Mouse (Mus musculus): ENCODE results near the gene Hecw2. TPM values are rescaled to one million over a fixed set of nuclear protein-coding genes. Genes with fewer than 3 reads are reported as not detected.

Hecw2 gene
- polyA plus RNA-seq, 1 experiment from 2014 or later: 2.6 TPM

DNA sequence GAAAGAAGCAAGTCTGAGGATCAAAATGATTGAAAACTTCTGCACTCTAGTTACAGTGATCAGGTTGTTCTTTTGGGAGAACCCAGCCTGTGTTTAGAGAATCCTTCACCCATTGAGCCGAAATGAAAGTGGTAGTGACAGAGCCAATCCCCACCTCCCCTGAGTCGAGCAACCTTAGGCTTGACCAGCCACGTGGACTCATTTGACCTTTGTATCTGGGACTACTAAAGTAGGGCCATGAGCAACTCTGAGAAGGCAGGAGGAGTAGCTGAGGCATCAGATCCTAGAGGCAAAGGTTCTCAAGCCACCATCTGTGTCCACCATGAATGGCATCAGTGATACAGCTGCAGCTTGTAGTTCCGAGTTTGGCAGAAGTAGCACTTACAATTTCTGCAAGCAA, 399.4 kb downstream of the Hecw2 start:
- WGBS: 82% methylated on average over 4 of the region's 4 CpGs
- Histone ChIP-seq H3K4me1 (no peaks in the 10 kb centered on the region), H3K4me3 (no peak overlapping the region), H3K36me3 (no peaks in the 10 kb centered on the region), H3K9me3 (replicated peaks) (no peaks in the 10 kb centered on the region), H3K27ac (replicated peaks) (no peak overlapping the region), H3K27me3 (ENCODE audit: low read depth, poor library complexity, severe bottlenecking) (no peaks in the 10 kb centered on the region)
- no peak for DNase-seq (ENCODE audit: low spot score)

DNA sequence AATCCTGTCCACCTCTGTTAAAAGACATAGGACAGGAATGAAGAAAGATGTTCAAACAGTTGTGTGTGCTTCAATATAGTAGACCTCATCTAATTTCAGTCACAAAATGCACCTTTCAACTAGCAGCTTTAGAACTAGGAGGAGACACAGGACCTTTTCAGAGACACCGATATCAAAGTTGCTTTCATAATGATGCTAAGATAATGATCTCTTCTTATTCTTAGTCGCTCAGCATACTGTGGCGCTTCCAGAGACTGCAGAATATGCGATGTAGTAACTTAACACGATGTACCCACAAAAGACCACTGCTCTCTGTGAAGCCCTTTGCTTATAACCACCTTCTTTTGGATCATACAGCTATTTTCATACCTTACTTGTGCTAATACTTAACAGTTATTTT, 399.9 kb downstream of the Hecw2 start:
- Histone ChIP-seq H3K36me3 (no peaks in the 10 kb centered on the region), H3K27me3 (ENCODE audit: low read depth, poor library complexity, severe bottlenecking) (no peaks in the 10 kb centered on the region), H3K4me3 (no peak overlapping the region), H3K27ac (replicated peaks) (no peak overlapping the region), H3K4me1 (no peaks in the 10 kb centered on the region), H3K9me3 (replicated peaks) (no peaks in the 10 kb centered on the region)
- no peak for DNase-seq (ENCODE audit: low spot score)
- WGBS: 93% methylated on average over 5 of the region's 5 CpGs

DNA sequence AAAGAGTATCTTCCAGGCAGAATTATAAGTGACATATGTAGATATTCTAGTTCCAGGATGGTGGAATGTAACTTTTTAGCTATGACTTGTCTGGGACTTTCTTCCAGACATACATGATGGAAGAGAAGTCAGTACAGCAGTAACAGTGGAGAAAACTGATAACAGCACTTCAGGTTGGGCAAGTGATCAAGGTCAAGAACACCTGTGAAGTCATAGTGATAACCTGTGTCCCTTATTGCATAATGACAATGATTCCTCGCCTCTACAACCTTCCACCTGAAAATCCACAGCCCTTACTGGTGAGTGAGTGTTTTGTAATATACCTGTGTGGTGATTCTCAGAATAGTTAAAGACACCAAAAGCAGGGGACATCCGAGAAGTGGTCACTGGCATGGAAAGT, 400.7 kb downstream of the Hecw2 start:
- no peak overlapping the region for H3K4me3 ChIP-seq
- no peaks in the 10 kb centered on the region for H3K36me3 ChIP-seq
- no peaks in the 10 kb centered on the region for H3K4me1 ChIP-seq
- no peak overlapping the region for H3K27ac ChIP-seq (replicated peaks)
- H3K27me3 ChIP-seq (ENCODE audit: low read depth, poor library complexity, severe bottlenecking): no peaks in the 10 kb centered on the region
- WGBS: 83% methylated on average over 2 of the region's 2 CpGs
- no peak for DNase-seq (ENCODE audit: low spot score)
- H3K9me3 ChIP-seq (replicated peaks): no peaks in the 10 kb centered on the region

- Histone ChIP-seq H3K4me3 (no peak overlapping the region), H3K36me3 (no peaks in the 10 kb centered on the region), H3K27ac (replicated peaks) (no peak overlapping the region), H3K9me3 (replicated peaks) (no peaks in the 10 kb centered on the region), H3K4me1 (no peaks in the 10 kb centered on the region), H3K27me3 (ENCODE audit: low read depth, poor library complexity, severe bottlenecking) (no peaks in the 10 kb centered on the region)
- no peak for DNase-seq (ENCODE audit: low spot score)
- 83% methylated on average over 2 of the region's 2 CpGs for WGBS
Measured at GRCm38 (mm10) chr1:53791343-53791742, 403.6 kb downstream of the Hecw2 start.

DNA sequence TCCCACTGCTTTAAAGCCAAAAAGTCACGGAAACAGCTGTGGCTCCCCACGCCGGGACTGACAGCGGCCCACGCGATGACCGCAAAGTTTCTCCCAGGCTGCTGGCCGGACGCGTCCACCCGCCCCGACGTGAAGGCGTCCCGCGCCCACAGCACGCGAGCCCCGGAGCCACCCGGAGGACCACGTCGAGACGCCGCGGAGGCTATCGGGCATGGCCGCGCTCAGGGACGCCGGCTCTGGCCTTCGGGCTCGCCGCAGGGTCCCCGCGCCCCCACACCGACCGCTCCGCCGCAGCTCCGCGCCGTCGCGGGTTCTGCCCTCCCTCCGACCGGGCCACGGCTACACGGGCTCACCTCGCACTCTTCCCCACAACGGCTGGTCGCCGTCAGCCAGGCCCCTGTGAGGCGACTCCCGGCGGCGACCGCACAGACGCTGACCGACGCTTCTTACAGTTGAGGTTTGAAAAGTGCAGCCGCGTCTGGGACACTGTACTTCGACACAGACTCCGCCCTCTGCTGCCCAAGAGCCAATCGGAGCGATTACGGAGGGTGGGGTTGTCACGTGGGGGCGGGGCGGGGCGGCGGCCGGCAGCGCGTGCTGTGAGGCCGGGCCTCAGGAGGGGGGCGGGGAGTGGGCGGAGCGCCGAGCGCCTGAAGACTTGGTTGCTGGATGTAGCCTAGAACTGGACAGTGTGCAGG, 410.1 kb downstream of the Hecw2 start, which contains the start of gene Stk17b:
TSS of gene Stk17b (minus strand) at position 504 of the 698 bp plus-strand sequence.
- 0% methylated on average over 81 of the region's 81 CpGs for WGBS
- DNase-seq (ENCODE audit: low spot score): peak; percentile 93
- no peaks in the 10 kb centered on the region for H3K27me3 ChIP-seq (ENCODE audit: low read depth, poor library complexity, severe bottlenecking)
- H3K9me3 ChIP-seq (replicated peaks): no peaks in the 10 kb centered on the region
- peak within 1 kb of the TSS; percentile 89 for H3K27ac ChIP-seq (replicated peaks)
- H3K36me3 ChIP-seq: no peaks in the 10 kb centered on the region
- peaks cover 10% of the 10 kb centered on the region; the same call in 1 of the 2 replicates for H3K4me1 ChIP-seq
- H3K4me3 ChIP-seq: peak within 1 kb of the TSS; percentile 85

DNA sequence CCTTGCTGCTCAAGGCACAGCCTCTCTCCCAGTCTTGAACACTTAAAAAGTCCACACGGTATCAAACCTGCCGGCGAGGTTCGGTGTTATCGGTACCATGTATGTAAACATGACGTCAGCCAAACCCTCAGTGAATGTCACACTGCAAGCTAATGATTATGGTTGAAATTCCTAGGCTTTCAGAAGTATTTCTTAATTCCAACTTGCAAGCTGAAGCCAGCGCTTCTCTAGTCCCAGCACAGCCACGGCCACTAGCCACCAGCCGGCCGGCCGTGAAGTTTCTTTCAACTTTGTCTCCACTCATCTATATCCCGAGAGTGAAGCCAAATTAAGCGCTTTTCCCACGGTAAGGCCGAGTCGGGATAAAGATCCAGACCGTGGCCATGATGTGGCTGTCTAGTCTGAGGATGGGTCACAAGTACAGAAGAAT, 410.7 kb downstream of the Hecw2 start:
- H3K27ac ChIP-seq (replicated peaks): peak overlapping the region; percentile 89
- H3K4me3 ChIP-seq: peak overlapping the region; percentile 85
- H3K36me3 ChIP-seq: no peaks in the 10 kb centered on the region
- no peaks in the 10 kb centered on the region for H3K27me3 ChIP-seq (ENCODE audit: low read depth, poor library complexity, severe bottlenecking)
- no peak for DNase-seq (ENCODE audit: low spot score)
- no peaks in the 10 kb centered on the region for H3K9me3 ChIP-seq (replicated peaks)
- peaks cover 10% of the 10 kb centered on the region; the same call in 1 of the 2 replicates for H3K4me1 ChIP-seq
- 1% methylated on average over 17 of the region's 17 CpGs for WGBS

DNA sequence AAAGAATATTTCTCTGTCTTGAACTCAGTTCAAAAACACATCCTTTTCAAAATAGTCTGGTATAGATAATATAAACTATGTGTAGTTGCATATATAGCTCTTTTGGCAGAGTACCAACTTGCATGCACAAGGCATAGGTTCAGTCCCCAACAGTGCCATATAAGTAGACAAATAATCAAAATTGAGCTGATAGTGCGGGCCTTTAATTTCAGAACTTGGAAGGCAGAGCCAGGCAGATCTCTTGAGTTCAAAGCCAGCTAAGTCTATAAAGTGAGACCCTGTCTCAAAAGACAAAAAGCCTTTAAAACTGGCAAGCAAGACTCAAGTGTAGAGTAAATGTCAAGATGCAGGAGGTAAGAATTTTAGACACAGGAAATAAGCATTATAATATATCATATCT, 412.0 kb downstream of the Hecw2 start:
- Histone ChIP-seq H3K4me1 (peaks cover 10% of the 10 kb centered on the region; the same call in 1 of the 2 replicates), H3K27ac (replicated peaks) (no peak overlapping the region), H3K9me3 (replicated peaks) (no peaks in the 10 kb centered on the region), H3K36me3 (no peaks in the 10 kb centered on the region), H3K27me3 (ENCODE audit: low read depth, poor library complexity, severe bottlenecking) (no peaks in the 10 kb centered on the region), H3K4me3 (no peak overlapping the region)
- WGBS: 88% methylated on average over 1 of the region's 1 CpGs
- DNase-seq (ENCODE audit: low spot score): no peak

DNA sequence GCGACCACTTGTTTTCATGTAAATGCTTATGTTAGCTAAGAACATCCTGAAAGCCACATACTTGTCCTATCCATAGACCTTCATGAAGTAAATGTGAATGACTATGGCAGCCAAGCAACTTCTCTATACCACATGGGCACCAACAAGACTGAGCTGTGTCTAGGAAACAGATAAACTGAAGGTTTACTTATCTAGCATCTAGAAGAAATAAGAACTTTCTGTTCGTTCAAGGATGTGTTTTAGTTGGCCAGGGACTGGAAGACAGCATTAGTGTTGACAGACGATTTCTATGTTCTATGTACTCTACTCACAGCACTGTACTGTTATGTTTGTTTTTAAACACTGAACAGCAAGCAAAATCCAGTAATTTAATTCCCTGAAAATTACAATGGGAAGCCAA, 412.9 kb downstream of the Hecw2 start:
- no peaks in the 10 kb centered on the region for H3K9me3 ChIP-seq (replicated peaks)
- WGBS: 86% methylated on average over 3 of the region's 3 CpGs
- no peaks in the 10 kb centered on the region for H3K36me3 ChIP-seq
- no peak overlapping the region for H3K27ac ChIP-seq (replicated peaks)
- no peak for DNase-seq (ENCODE audit: low spot score)
- peaks cover 10% of the 10 kb centered on the region; the same call in 1 of the 2 replicates for H3K4me1 ChIP-seq
- H3K4me3 ChIP-seq: no peak overlapping the region
- H3K27me3 ChIP-seq (ENCODE audit: low read depth, poor library complexity, severe bottlenecking): no peaks in the 10 kb centered on the region

- Histone ChIP-seq H3K36me3 (no peaks in the 10 kb centered on the region), H3K27ac (replicated peaks) (no peak overlapping the region), H3K4me3 (no peak overlapping the region), H3K27me3 (ENCODE audit: low read depth, poor library complexity, severe bottlenecking) (no peaks in the 10 kb centered on the region), H3K9me3 (replicated peaks) (no peaks in the 10 kb centered on the region), H3K4me1 (peaks cover 10% of the 10 kb centered on the region; the same call in 1 of the 2 replicates)
- WGBS: 79% methylated on average over 1 of the region's 1 CpGs
- no peak for DNase-seq (ENCODE audit: low spot score)
Measured at GRCm38 (mm10) chr1:53781311-53781710, 413.7 kb downstream of the Hecw2 start.

GRCm38 (mm10) chr1:53776176-53776905, 418.6 kb downstream of the Hecw2 start:
- no peak overlapping the region for H3K4me3 ChIP-seq
- no peak for DNase-seq (ENCODE audit: low spot score)
- no peaks in the 10 kb centered on the region for H3K27me3 ChIP-seq (ENCODE audit: low read depth, poor library complexity, severe bottlenecking)
- H3K36me3 ChIP-seq: no peaks in the 10 kb centered on the region
- H3K9me3 ChIP-seq (replicated peaks): no peaks in the 10 kb centered on the region
- 94% methylated on average over 7 of the region's 7 CpGs for WGBS
- H3K4me1 ChIP-seq: no peaks in the 10 kb centered on the region
- no peak overlapping the region for H3K27ac ChIP-seq (replicated peaks)

GRCm38 (mm10) chr1:53775545-53775944, 419.4 kb downstream of the Hecw2 start:
- no peak overlapping the region for H3K27ac ChIP-seq (replicated peaks)
- H3K4me1 ChIP-seq: no peaks in the 10 kb centered on the region
- DNase-seq (ENCODE audit: low spot score): no peak
- no peak overlapping the region for H3K4me3 ChIP-seq
- WGBS: 93% methylated on average over 2 of the region's 2 CpGs
- no peaks in the 10 kb centered on the region for H3K9me3 ChIP-seq (replicated peaks)
- no peaks in the 10 kb centered on the region for H3K27me3 ChIP-seq (ENCODE audit: low read depth, poor library complexity, severe bottlenecking)
- H3K36me3 ChIP-seq: no peaks in the 10 kb centered on the region

GRCm38 (mm10) chr1:53775036-53775435, 419.9 kb downstream of the Hecw2 start:
- no peaks in the 10 kb centered on the region for H3K9me3 ChIP-seq (replicated peaks)
- no peaks in the 10 kb centered on the region for H3K27me3 ChIP-seq (ENCODE audit: low read depth, poor library complexity, severe bottlenecking)
- no peak overlapping the region for H3K4me3 ChIP-seq
- H3K36me3 ChIP-seq: no peaks in the 10 kb centered on the region
- DNase-seq (ENCODE audit: low spot score): no peak
- no peaks in the 10 kb centered on the region for H3K4me1 ChIP-seq
- WGBS: 90% methylated on average over 6 of the region's 6 CpGs
- H3K27ac ChIP-seq (replicated peaks): no peak overlapping the region

DNA sequence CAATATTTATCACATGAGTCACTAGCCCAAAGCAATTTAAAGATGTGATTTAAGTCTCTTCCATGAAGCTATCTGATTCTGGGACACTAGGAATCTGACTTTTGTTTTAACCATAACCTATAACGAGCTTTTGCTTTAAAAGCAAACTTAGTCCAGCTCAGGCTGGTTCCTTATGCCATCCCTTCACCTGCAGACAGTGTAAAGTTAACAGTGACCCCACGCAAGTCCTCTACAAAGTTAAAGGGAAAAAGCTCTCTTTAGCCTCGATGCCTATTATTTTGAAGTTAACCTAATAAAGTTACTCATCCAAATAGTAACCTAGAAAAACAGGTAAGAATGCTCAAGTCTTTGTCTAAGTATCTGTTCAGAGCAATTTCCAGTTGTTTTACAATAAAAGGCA, 420.4 kb downstream of the Hecw2 start:
- WGBS: 90% methylated on average over 3 of the region's 3 CpGs

More for the DNA sequence above, 420.4 kb downstream of the Hecw2 start:
- Histone ChIP-seq H3K36me3 (no peaks in the 10 kb centered on the region), H3K27ac (replicated peaks) (no peak overlapping the region), H3K4me1 (no peaks in the 10 kb centered on the region), H3K27me3 (ENCODE audit: low read depth, poor library complexity, severe bottlenecking) (no peaks in the 10 kb centered on the region), H3K4me3 (no peak overlapping the region), H3K9me3 (replicated peaks) (no peaks in the 10 kb centered on the region)
- no peak for DNase-seq (ENCODE audit: low spot score)

All from midbrain, embryonic 10.5 days (tissue).